Mouse (Mus musculus): ENCODE data around the gene Otx2.
"Not testable (repeated sequence)": the region's sequence is repeated elsewhere in the genome, so short reads cannot be mapped to it uniquely, and the experiment has no call there.

The Otx2 gene

DNA sequence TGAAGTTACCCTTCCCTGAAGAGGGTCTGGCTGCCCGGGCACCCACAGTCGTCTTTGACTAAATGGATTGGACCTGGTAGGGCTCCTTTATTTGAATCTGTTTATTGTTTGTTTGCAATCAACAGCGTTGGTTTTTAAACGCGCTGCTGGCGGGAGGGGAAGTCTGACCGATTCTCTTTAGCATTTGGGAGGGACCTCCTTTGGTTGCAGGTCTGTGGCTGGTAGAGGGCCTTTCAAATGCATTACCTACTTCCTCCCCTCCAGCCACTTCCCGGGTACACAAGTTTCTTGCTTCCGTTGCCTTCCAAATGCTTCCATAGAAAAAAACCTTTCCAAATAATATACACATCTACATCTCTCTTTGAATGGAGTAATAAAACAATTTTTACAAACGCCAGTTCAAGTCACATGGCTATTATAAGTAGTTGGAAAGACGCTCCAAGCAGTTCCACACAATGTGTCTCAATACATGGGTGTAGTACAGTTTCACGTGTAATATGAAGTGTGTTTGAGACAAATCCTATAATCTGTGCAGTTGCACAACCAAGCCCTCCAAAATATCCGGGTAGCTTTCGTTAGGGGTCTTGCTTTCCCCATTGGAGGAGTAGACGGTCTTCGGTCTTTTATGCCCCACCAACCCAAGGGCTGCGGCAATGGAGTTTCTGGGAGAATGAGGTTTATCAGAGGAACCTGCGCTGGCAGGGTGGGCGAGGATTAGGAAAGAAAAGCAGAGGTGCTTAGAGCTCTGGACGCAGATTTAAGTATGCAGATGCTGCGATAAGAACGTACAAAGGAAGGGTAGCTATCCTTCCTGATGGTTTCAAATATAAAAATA is 19.7 kb downstream of the Otx2 start:
- DNase-seq (ENCODE audit: low read depth, low spot score) = no peak

DNA sequence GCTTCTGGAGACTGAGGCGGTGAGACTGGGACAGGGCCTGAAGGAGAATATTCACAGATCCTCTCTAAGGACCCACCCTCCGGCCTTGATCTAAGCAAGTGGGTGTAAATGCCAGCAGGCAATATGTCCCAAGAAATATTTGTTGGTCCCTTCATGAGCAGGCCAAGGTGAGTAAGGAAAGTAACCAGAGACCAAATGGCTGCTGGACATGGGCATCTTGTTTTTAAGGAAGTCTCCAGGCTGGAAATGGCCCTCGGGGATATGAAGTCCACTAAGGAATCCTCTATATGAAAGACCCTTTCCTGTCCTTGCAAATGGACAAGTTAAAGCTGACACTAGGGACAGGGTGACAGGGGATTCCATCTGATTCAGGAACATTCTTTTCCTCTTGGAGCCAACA is 20.5 kb downstream of the Otx2 start:
- no peak for DNase-seq (ENCODE audit: low read depth, low spot score)

GRCm38 (mm10) chr14:48652256-48652655 is 21.4 kb downstream of the Otx2 start:
- no peak for DNase-seq (ENCODE audit: low read depth, low spot score)

- no peak for DNase-seq (ENCODE audit: low read depth, low spot score)
These were observed 22.0 kb downstream of the Otx2 start for GRCm38 (mm10) chr14:48651471-48652211.

GRCm38 (mm10) chr14:48641462-48642395 is 31.9 kb downstream of the Otx2 start:
- no peak for DNase-seq (ENCODE audit: low read depth, low spot score)

- no peak for DNase-seq (ENCODE audit: low read depth, low spot score)
These were observed 40.5 kb downstream of the Otx2 start for GRCm38 (mm10) chr14:48633141-48633540.

DNA sequence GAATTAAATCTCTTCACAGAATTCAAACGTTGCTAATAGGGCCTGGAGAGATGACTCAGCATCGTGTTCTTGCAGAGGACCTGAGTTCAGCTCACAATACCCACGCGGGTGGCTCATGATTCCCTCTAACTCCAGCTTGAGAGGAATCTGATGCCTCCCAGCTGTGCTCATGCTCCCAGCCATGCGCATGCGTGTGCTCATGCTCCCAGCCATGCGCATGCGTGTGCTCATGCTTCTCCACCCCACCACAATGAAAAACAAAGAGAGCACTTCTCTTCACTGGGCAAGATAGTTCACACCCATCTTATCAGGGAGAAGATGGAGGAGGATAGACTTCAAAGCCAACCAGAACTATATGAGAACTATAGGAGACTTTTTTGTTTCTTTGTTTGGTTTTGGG is 41.3 kb downstream of the Otx2 start:
- no peak for DNase-seq (ENCODE audit: low read depth, low spot score)

DNA sequence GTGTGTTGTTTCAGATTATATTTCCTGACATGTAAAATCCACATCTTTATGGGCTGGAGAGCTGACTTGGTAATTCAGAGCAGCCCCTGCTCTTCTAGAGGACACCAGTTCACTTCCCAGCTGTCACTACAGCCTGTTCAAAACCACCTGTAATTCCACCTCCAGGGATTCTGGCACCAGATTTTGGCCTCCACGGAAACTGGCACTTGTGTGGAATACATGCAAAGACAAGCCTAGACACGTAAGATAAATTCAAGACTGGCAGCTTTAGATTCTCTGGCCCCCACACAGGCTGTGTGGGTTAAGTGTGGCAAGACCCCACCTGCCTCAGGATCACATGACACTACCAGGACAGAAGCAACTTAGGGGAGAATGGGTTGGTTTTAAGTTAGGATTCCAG is 42.1 kb downstream of the Otx2 start:
- DNase-seq (ENCODE audit: low read depth, low spot score) = no peak

DNA sequence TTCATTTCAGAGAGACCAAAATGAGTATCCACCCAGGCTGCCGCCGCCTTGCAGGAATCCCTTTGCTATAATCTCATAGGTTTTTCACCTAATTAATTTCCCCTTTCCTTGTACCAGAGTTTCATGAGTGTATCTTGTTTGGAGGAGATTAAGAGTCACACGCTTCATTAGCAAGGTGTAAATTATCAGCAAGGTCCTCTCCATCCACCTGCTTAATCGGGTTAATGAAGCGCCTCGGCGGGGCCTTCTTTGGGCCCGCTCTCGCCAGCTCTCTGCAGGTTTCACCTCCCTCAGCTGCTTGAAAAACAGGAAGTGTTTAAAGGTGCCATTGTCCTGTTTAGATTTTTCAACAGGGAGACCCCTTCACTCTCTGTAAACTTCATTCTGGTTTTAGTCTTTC is 44.2 kb downstream of the Otx2 start:
- no peak for DNase-seq (ENCODE audit: low read depth, low spot score)

DNA sequence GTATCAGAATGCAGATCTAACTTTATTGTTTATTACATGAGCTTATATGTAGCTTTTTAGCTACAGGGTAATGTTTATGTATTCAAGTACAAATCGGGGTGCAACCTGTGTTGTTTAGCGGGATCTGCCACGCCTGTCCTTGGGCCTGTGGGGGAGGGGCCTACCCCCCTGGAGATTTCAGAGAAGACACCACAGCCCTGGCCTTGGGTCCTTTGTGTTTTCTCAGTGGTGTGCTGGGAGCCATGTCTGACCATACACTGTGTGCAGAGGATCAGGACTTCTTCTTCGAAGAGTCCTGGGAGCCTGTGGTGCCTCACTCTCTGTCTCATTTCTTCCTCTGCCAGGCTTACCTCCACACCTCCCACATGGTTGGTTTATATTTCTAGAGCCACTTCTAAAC is 47.3 kb downstream of the Otx2 start:
- DNase-seq (ENCODE audit: low read depth, low spot score) = no peak

- DNase-seq (ENCODE audit: low read depth, low spot score) = no peak
These were observed 48.3 kb downstream of the Otx2 start for GRCm38 (mm10) chr14:48625331-48625694.

DNA sequence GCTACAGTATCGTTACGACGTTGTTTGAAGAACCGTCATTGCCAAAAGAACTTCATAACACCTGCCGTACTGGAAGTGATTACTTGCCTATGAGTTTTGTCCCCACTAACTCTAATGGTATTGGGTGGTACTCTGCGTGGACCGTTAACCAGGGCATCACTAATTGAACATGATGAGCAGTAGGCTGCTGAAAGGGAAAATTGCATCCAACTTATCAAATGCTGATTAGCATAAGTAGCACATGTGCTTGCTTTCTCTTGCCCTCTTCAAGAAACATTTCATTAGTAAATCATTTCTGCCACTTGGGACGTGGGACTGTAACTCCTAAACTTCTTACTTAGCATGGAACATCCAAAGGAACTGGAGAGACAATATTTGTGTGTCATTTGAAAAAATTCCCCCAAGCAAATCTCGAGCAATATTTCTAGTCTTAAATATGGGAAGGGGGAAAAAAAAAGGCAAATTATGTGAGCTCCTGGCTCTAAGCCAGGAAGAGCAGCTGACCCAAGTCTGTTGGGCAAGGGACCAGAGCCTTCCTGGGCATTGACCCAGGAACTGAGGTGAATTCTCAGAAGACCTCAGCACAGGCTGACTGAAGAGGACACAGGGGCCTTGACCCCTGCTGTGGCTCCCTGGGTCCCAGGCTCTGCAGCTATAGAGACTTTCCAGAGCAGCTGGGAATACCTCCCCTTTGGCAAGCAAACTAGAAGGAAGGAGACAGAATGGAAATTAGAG is 48.9 kb downstream of the Otx2 start:
- DNase-seq (ENCODE audit: low read depth, low spot score) = no peak

DNA sequence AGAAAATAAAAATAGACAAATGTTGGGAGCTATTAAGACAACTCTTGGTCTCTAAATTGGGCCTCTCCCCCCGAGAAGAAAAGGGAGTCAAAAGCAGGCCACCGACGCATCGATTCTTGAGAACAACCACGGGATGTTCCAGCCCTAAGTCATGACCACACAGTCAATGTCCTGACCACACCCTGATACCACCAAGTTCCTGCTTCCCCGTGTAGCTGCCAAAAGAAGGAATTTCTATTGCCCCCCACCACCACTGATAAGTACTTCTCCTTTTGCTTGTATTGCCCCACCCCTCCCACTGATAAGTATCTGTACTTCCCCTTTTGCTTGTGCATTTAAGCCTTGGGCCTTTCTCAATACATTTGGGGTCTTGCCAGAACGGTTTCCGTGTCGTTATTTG is 50.9 kb downstream of the Otx2 start:
- DNase-seq (ENCODE audit: low read depth, low spot score) = not testable (repeated sequence)

DNA sequence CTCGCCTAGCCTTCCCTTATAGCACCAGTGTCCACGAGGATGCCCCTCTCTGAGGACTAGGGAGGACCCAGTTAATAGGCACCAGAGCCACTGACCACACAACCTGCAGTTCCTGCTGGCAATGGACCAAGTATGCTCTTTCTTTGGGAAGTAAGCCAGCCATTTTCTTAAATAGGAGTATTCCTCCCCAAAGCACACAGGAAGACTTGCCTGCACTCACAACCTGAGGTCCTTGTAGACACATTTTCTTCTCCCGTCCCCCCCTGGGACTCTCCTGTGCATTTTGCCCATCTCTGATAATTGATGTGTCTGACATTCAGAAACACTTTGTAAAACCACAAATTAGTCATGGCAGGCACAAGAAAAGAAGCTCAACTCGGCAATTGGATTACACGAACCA is 57.3 kb downstream of the Otx2 start:
- DNase-seq (ENCODE audit: low read depth, low spot score) = no peak

DNA sequence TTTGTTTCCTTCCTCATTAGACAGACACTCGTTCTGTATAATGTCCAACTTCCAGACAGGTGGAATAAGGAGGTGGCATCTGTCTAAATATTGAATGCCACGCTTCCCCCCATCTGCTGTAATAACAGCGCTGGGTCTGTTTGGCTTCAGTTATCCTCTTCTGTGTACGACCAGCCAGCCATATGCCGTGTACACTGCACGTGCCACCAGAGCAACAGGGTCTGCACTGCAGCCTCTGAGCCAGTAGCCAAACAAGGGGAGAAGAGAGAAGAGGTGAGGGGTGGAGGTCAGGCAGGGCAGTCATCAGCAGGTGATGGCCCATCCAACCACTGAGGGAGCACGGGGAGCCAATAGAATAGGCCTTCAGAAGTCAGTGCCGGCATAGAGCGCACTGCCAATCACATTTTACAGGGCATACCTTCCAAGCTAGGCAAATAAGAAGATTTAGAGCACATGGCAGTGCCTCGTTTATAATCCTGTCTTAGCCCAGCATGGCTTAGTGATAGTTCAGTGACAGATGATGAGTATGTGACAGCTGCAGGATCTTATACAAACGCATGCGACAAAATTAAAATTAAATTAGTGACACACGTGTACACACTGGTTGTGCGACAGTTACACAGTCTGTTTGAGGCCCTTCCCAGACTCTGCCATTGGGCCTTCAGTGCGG is 64.8 kb downstream of the Otx2 start:
- no peak for DNase-seq (ENCODE audit: low read depth, low spot score)
